Mouse (Mus musculus): ENCODE data around the gene Mgp.

- TF ChIP-seq POLR2A (IDR thresholded peaks at IDR 0.05; ENCODE audit: insufficient read length, low read depth) (no peak), POLR2AphosphoS2 (IDR thresholded peaks at IDR 0.05; ENCODE audit: insufficient read length, low read depth) (no peak), E2F4 (IDR thresholded peaks at IDR 0.05; ENCODE audit: insufficient read depth) (no peak), TCF12 (IDR thresholded peaks at IDR 0.05; ENCODE audit: insufficient read depth, poor library complexity, severe bottlenecking) (no peak), MYOG (IDR thresholded peaks at IDR 0.05; ENCODE audit: control insufficient read depth in 1 of 3, insufficient read depth in 1 of 3, insufficient read length in 2 of 3, low read depth in 2 of 3) (no peak), MYOD1 (IDR thresholded peaks at IDR 0.05; ENCODE audit: control insufficient read depth in 1 of 3, insufficient read length in 2 of 3, low read depth in 2 of 3) (no peak), REST (IDR thresholded peaks at IDR 0.05; ENCODE audit: insufficient read depth, insufficient read length) (no peak), MAX (IDR thresholded peaks at IDR 0.05; ENCODE audit: low read depth) (no peak), USF1 (IDR thresholded peaks at IDR 0.05; ENCODE audit: low read depth) (no peak), CEBPB (IDR thresholded peaks at IDR 0.05; ENCODE audit: insufficient read depth, poor library complexity, severe bottlenecking) (no peak), SRF (IDR thresholded peaks at IDR 0.05; ENCODE audit: control insufficient read depth, insufficient read length, low read depth) (no peak)
These were observed 22.9 kb downstream of the Mgp start for GRCm38 (mm10) chr6:136852762-136853161.

Data from myocyte (in vitro differentiated cells).